Mouse (Mus musculus) ES-E14 (cell line): ENCODE measurements around the gene Dst. TPM values are rescaled to one million over a fixed set of nuclear protein-coding genes. Genes with fewer than 3 reads are reported as not detected.

ENCODE experiments used
- DNase-seq: peaks from one replicate; pipeline ENCODE4 v3.0.0-alpha.2; 2013; ENCODE audit warnings: low read depth, low spot score
- H3K27ac ChIP-seq: 2 replicates; pipeline ENCODE4 v1.5.1; 2012; ENCODE audit warnings: low read depth, mild to moderate bottlenecking, low read length, moderate library complexity, mixed read lengths; ENCODE audit not compliant: poor library complexity, insufficient read depth, severe bottlenecking
- H3K36me3 ChIP-seq: 2 replicates; pipeline ENCODE4 v1.6.1; 2012; ENCODE audit warnings: mild to moderate bottlenecking, low read length, moderate library complexity, mixed read lengths; ENCODE audit not compliant: control insufficient read depth, poor library complexity, insufficient read depth, severe bottlenecking
- H3K4me1 ChIP-seq, 2 experiments: fragments of 150-350 bp in 1 of 2; sonication (generic) in 1 of 2; 2 replicates each; pipeline ENCODE4 v1.6.1; 2012; ENCODE audit warnings: low read length in 2 of 2, mild to moderate bottlenecking in 1 of 2, mixed read lengths in 1 of 2; ENCODE audit not compliant: control insufficient read depth in 2 of 2, insufficient read depth in 2 of 2, poor library complexity in 1 of 2
- H3K4me3 ChIP-seq, 2 experiments: fragments of 150-350 bp in 1 of 2; sonication (generic) in 1 of 2; 2 replicates each; pipeline ENCODE4 v1.5.1; 2012; ENCODE audit warnings: low read length in 2 of 2, low read depth in 1 of 2, mild to moderate bottlenecking in 1 of 2, mixed read lengths in 1 of 2; ENCODE audit not compliant: insufficient read depth in 1 of 2, poor library complexity in 1 of 2, severe bottlenecking in 1 of 2
- H3K9ac ChIP-seq: 2 replicates; pipeline ENCODE4 v1.6.1; 2012; ENCODE audit warnings: low read depth, mild to moderate bottlenecking, low read length, mixed read lengths; ENCODE audit not compliant: poor library complexity, insufficient read depth, severe bottlenecking
- H3K9me3 ChIP-seq: fragments of 150-350 bp; sonication (generic); 2 replicates; pipeline ENCODE4 v1.6.1; 2012; ENCODE audit warnings: low read depth, mild to moderate bottlenecking, low read length; ENCODE audit not compliant: control insufficient read depth, insufficient read depth
- CHD2 ChIP-seq: IDR thresholded peaks from 2 replicates; pipeline ENCODE4 v1.6.1; 2014; ENCODE audit warnings: mild to moderate bottlenecking, low read depth, low read length, inconsistent platforms
- HCFC1 ChIP-seq: IDR thresholded peaks from 2 replicates; pipeline ENCODE4 v1.6.1; 2012; ENCODE audit warnings: low read length, inconsistent platforms, borderline replicate concordance; ENCODE audit not compliant: insufficient read depth
- MAFK ChIP-seq: IDR thresholded peaks from 2 replicates; pipeline ENCODE4 v1.6.1; 2014; ENCODE audit warnings: mild to moderate bottlenecking, low read depth, low read length, inconsistent platforms; ENCODE audit not compliant: insufficient read depth
- ZC3H11A ChIP-seq: IDR thresholded peaks from 2 replicates; pipeline ENCODE4 v1.6.1; 2012; ENCODE audit warnings: low read depth, mild to moderate bottlenecking, inconsistent platforms, low read length, borderline replicate concordance
- ZNF384 ChIP-seq: IDR thresholded peaks from 2 replicates; pipeline ENCODE4 v1.6.1; 2012; ENCODE audit warnings: low read depth, low read length, inconsistent platforms
- in situ Hi-C, 2 experiments: fragments of 600-800 bp; cut with MboI; formaldehyde crosslinking; loops; one replicate each; pipeline ENCODE4 v1.15.1; 2025; ENCODE audit warnings: low sequenced_read_pairs in 2 of 2, inconsistent platforms in 1 of 2; ENCODE audit not compliant: unreplicated experiment in 2 of 2
- total RNA-seq: library from RNA; depleted of rRNA; stranded (reverse); fragments of 300-350 nt; gene quantifications from 2 replicates; pipeline ENCODE4 v1.2.3, GENCODE M21; 2012

The Dst gene
- total RNA-seq, 1 experiment = 186 TPM

DNA sequence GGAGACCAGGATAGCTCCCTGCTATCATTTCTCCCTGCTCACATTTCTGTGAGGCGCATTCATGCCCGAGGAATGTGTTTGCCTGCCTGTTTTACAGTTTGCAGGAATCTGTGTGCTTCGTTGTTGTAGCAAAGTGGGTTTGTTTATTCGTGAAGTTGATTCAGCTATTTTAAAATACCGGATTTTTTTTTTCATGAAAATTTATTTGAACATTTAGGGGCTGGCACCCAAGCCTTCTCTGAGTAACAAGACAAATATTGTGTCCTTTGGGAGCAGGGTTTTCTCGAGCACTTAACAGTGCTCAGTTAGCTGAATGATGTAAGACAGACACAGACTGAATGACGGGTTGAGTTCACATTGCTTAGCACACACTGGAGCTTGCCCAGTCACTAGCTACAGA is 345.9 kb downstream of the Dst start:
- Histone ChIP-seq H3K9me3 (no peaks in the 10 kb centered on the region), H3K9ac (no peak overlapping the region), H3K4me3 (no peak overlapping the region), H3K36me3 (peaks cover 42% of the 10 kb centered on the region), H3K4me1 (no peaks in the 10 kb centered on the region), H3K27ac (no peak overlapping the region)
- TF ChIP-seq CHD2 = no peak
- TF ChIP-seq HCFC1 = no peak
- TF ChIP-seq ZNF384 = no peak
- TF ChIP-seq ZC3H11A = no peak
- TF ChIP-seq MAFK = no peak
- in situ Hi-C loops = no loop called here
- DNase-seq = no peak

DNA sequence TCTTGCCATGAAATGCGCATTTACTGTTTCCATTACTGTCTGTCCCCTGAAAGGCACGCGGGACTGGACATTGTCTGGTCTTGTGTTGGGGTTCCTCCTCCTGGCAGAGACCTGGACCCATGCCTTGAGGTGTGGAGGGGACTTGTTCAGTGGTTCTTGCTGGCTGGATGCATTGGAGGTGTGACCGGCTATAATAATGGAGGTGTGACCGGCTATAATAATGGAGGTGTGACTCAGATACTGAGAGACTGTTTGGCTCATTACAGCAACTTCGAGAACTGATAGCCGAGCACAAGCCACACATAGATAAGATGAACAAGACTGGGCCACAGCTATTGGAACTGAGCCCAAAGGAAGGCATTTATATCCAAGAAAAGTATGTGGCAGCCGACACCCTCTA is 351.9 kb downstream of the Dst start:
- in situ Hi-C loops = no loop called here
- Histone ChIP-seq H3K4me1 (no peaks in the 10 kb centered on the region), H3K9ac (no peak overlapping the region), H3K4me3 (no peak overlapping the region), H3K36me3 (peaks cover 55% of the 10 kb centered on the region), H3K9me3 (no peaks in the 10 kb centered on the region), H3K27ac (no peak overlapping the region)
- TF ChIP-seq CHD2 = no peak
- no peak for TF ChIP-seq ZC3H11A
- TF ChIP-seq MAFK = no peak
- no peak for TF ChIP-seq HCFC1
- no peak for TF ChIP-seq ZNF384
- no peak for DNase-seq

DNA sequence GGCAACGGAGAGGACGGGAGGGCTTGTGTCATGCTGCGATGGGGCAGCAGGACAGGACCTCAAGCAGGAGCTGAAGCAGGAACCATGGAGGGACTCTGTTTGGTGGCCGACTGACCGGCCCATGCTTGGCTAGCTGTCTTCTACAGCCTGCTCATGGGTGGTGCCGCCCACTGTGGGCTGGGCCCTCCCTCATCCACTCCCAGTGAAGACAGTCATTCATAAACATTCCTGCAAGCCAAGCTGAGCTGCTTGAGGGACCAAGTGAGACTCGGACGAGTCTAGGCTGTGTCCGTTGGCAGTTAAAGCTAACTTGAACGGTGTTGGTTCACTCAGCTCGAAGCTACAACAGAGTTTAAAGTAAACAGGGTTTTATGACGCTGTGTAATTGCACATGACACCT is 353.0 kb downstream of the Dst start:
- no peak overlapping the region for H3K9ac ChIP-seq
- in situ Hi-C loops = no loop called here

DNA sequence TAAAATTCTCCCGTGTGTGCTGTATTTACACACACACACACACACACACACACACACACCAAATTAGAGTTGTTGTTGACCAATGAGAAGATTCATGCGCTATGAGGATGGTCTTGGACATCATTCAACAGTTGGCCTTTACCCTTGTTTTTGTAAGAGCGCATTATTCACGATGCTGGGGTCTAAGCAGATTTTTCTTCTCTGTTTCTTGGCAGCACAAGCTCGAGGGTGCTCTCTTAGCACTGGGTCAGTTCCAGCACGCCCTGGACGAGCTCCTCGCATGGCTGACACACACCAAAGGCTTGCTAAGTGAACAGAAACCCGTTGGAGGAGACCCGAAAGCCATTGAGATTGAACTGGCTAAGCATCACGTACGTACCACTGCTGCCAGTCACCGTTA is 360.5 kb downstream of the Dst start:
- H3K4me3 ChIP-seq = no peak overlapping the region
- H3K9me3 ChIP-seq = no peaks in the 10 kb centered on the region
- TF ChIP-seq CHD2 (no peak), HCFC1 (no peak), ZNF384 (no peak), MAFK (no peak), ZC3H11A (no peak)
- H3K36me3 ChIP-seq = peaks cover 46% of the 10 kb centered on the region
- H3K4me1 ChIP-seq = no peaks in the 10 kb centered on the region
- H3K27ac ChIP-seq = no peak overlapping the region
- in situ Hi-C loops = no loop called here
- no peak for DNase-seq
- no peak overlapping the region for H3K9ac ChIP-seq

More for the DNA sequence above, 353.0 kb downstream of the Dst start:
- Histone ChIP-seq H3K27ac (no peak overlapping the region), H3K4me3 (no peak overlapping the region), H3K36me3 (peaks cover 55% of the 10 kb centered on the region), H3K4me1 (no peaks in the 10 kb centered on the region), H3K9me3 (no peaks in the 10 kb centered on the region)
- no peak for DNase-seq
- no peak for TF ChIP-seq HCFC1
- TF ChIP-seq ZNF384 = no peak
- no peak for TF ChIP-seq MAFK
- TF ChIP-seq ZC3H11A = no peak
- TF ChIP-seq CHD2 = no peak

DNA sequence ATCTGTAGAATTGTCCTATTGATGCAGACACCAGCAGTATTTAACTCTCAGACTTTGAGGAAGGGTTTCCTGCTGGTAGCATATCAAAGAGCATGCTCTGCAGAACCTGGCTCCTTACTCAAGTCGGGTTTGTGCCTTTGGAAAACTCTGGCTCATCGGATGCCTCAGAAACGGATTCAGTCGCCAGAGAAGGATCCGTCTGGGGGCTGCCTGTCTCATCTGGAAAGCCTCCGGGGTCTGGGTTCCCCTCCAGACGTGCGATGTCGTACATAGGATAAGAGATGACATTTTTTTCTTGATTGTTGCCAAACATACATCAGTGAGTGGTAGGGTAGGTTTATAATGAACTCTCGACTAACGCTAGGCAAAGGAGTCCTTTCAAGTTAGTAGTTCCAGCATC is 361.6 kb downstream of the Dst start:
- H3K9ac ChIP-seq = no peak overlapping the region
- H3K36me3 ChIP-seq = peaks cover 47% of the 10 kb centered on the region
- H3K4me3 ChIP-seq = no peak overlapping the region
- no peak overlapping the region for H3K27ac ChIP-seq
- in situ Hi-C loops = no loop called here
- H3K4me1 ChIP-seq = no peaks in the 10 kb centered on the region
- no peak for DNase-seq
- TF ChIP-seq HCFC1 (no peak), MAFK (no peak), ZC3H11A (no peak), CHD2 (no peak), ZNF384 (no peak)
- H3K9me3 ChIP-seq = no peaks in the 10 kb centered on the region
